24 mouse cellular contexts compared by ENCODE assay signal in genomic region chr13:35940934-35941333, GRCm38 (mm10). TPM values are rescaled to one million over a fixed set of nuclear protein-coding genes. Genes with fewer than 3 reads are reported as not detected.
A peak's percentile ranks its signal among the peaks of the same experiment; 100 is the strongest.
DNase-seq lines count a peak whose midpoint lies in the region; ATAC-seq and TF ChIP-seq lines count a peak whose summit lies in the region.
"Had no signal": no experiment of that assay in that cellular context is flagged by ENCODE, and none has a peak within 500 bp of the region (broad histone marks: within the 10 kb centered on the region; RNA-seq: fewer than 3 reads in every experiment).

No protein-coding gene starts in this region.

- H3K27me3 ChIP-seq in CH12.LX (replicated peaks): no peaks in the 10 kb centered on the region
- no peaks in the 10 kb centered on the region for H3K27me3 ChIP-seq in hindbrain, embryonic 12.5 days
- H3K27me3 ChIP-seq: embryonic facial prominence, embryonic 15.5 days had no signal

- peak overlapping the region in 2 of 3 experiments; percentile 8 to 50 for H3K4me3 ChIP-seq in CH12.LX (replicated peaks in 1 of 3; ENCODE audit: low read depth in 2 of 3, low read length in 2 of 3, poor library complexity in 1 of 3)
- no peak overlapping the region for H3K4me3 ChIP-seq in hindbrain, embryonic 12.5 days
- H3K4me3 ChIP-seq: embryonic facial prominence, embryonic 15.5 days; erythroblast, embryonic 14.5 days; forebrain, embryonic 10.5 days; gastrocnemius, adult 2 months; heart, embryonic 10.5 days; hindbrain, embryonic 10.5 days had no signal

- peak; percentile 80 for DNase-seq in CH12.LX (ENCODE audit: extremely low read depth)
- DNase-seq in MEL-GATA-1-ER (ENCODE audit: extremely low read depth, low read depth): peak; percentile 29
- no peak for DNase-seq in retina, embryonic 14.5 days (ENCODE audit: low spot score)
- DNase-seq: adrenal gland, postnatal 10 days; B cell, adult 2 months; cerebellum, adult 18-20 months; cerebellum, postnatal 10 days; embryo, embryonic 11 days; gastrocnemius, adult 2 months; gastrocnemius, postnatal 25 days; heart, adult 18-20 months; heart, postnatal 10 days; kidney, adult 11 months had no signal

- peak overlapping the region; percentile 64 for H3K4me2 ChIP-seq in CH12.LX (ENCODE audit: insufficient read depth, low read depth, poor library complexity, severe bottlenecking)
- H3K4me2 ChIP-seq in hindbrain, embryonic 12.5 days (replicated peaks): no peak overlapping the region
- H3K4me2 ChIP-seq: embryonic facial prominence, embryonic 15.5 days had no signal

- TF ChIP-seq CTCF in CH12.LX (conservative IDR thresholded peaks at IDR 0.05 in 1 of 2, IDR thresholded peaks at IDR 0.05 in 1 of 2; ENCODE audit: low read depth in 2 of 2, low read length in 2 of 2): no peak

- H3K9ac ChIP-seq in CH12.LX (ENCODE audit: insufficient read depth, low read depth): no peak overlapping the region
- H3K9ac ChIP-seq in hindbrain, embryonic 12.5 days: no peak overlapping the region
- H3K9ac ChIP-seq: embryonic facial prominence, embryonic 15.5 days had no signal

- H3K79me2 ChIP-seq in CH12.LX (replicated peaks; ENCODE audit: control insufficient read depth, extremely low read depth, insufficient read depth, poor library complexity, severe bottlenecking): no peaks in the 10 kb centered on the region

- H3K4me1 ChIP-seq in CH12.LX (ENCODE audit: control insufficient read depth in 1 of 2, insufficient read depth in 2 of 2): peaks cover 5 to 44% of the 10 kb centered on the region in 2 experiments; a peak in 2 of 4 replicates
- H3K4me1 ChIP-seq in hindbrain, embryonic 12.5 days: no peaks in the 10 kb centered on the region
- H3K4me1 ChIP-seq: embryonic facial prominence, embryonic 15.5 days; heart, embryonic 10.5 days; hindbrain, embryonic 10.5 days had no signal

- TF ChIP-seq POLR2A in CH12.LX (IDR thresholded peaks at IDR 0.05; ENCODE audit: low read depth, low read length): no peak

- peak overlapping the region; percentile 57 for H3K27ac ChIP-seq in CH12.LX (ENCODE audit: insufficient read depth, low read depth)
- H3K27ac ChIP-seq in hindbrain, embryonic 12.5 days: no peak overlapping the region
- H3K27ac ChIP-seq: embryonic facial prominence, embryonic 15.5 days; forebrain, embryonic 10.5 days; gastrocnemius, adult 2 months; heart, embryonic 10.5 days; hindbrain, embryonic 10.5 days had no signal

- H3K36me3 ChIP-seq in CH12.LX (replicated peaks in 1 of 2; ENCODE audit: control insufficient read depth in 1 of 2, insufficient read depth in 1 of 2, low read length in 1 of 2): peaks cover 0 to 1% of the 10 kb centered on the region in 2 experiments
- no peaks in the 10 kb centered on the region for H3K36me3 ChIP-seq in hindbrain, embryonic 12.5 days
- H3K36me3 ChIP-seq: embryonic facial prominence, embryonic 15.5 days; forebrain, embryonic 10.5 days; heart, embryonic 10.5 days; hindbrain, embryonic 10.5 days had no signal

- no peaks in the 10 kb centered on the region for H3K9me3 ChIP-seq in CH12.LX (replicated peaks; ENCODE audit: low read length)
- H3K9me3 ChIP-seq in hindbrain, embryonic 12.5 days (replicated peaks): no peaks in the 10 kb centered on the region
- H3K9me3 ChIP-seq: embryonic facial prominence, embryonic 15.5 days; forebrain, embryonic 10.5 days; heart, embryonic 10.5 days; hindbrain, embryonic 10.5 days had no signal

- in situ Hi-C loops in CH12.LX (cut with MboI; ENCODE audit: low pct_ligation_motif_present, low pct_unique_long_range_greater_than_20kb, low sequenced_read_pairs): loop anchor here (5.0 to 25.0 kb wide), 2 partner anchors 159 to 904 kb away; partner anchors contain the start of gene Eci2

- dilution Hi-C loops in CH12.LX (cut with MboI; ENCODE audit: extremely low pct_ligation_motif_present, extremely low pct_unique_long_range_greater_than_20kb, low sequenced_read_pairs): no loop called here

- ATAC-seq in granulocyte monocyte progenitor cell, adult 5-6 weeks (replicated peaks; ENCODE audit: poor library complexity, severe bottlenecking): peak; percentile 87
- peak; percentile 68 for ATAC-seq in monocyte, adult 5-6 weeks (replicated peaks; ENCODE audit: insufficient number of reproducible peaks, low FRiP score, low TSS enrichment, poor library complexity, severe bottlenecking)
- ATAC-seq in CD4-positive, CD25-positive, alpha-beta regulatory T cell, adult 4 months: no peak
- no peak for ATAC-seq in hindbrain, embryonic 12.5 days (ENCODE audit: low FRiP score)
- ATAC-seq: forebrain, embryonic 14.5 days; hindbrain, embryonic 16.5 days had no signal

- no peak; the same call in 1 of the 2 replicates for TF ChIP-seq RAD21 in CH12.LX (IDR thresholded peaks at IDR 0.05; ENCODE audit: low read depth, low read length)

- peak; percentile 78 for TF ChIP-seq EP300 in CH12.LX (IDR thresholded peaks at IDR 0.05; ENCODE audit: low read length)

- 85% methylated on average over 5 of the region's 5 CpGs for WGBS in hindbrain, embryonic 12.5 days

TF ChIP-seq in CH12.LX, 34 proteins besides CTCF, POLR2A, EP300 and RAD21:
- peak; percentile 37; the same call in 1 of the 2 replicates for TF ChIP-seq SIN3A (IDR thresholded peaks at IDR 0.05; ENCODE audit: low read length)
- TF ChIP-seq ELF1 (IDR thresholded peaks at IDR 0.05; ENCODE audit: low read depth, low read length): peak; percentile 49; the same call in 1 of the 2 replicates
- no peak for TF ChIP-seq USF2 (conservative IDR thresholded peaks at IDR 0.05; ENCODE audit: low read depth, low read length)
- no peak for TF ChIP-seq USF1 (IDR thresholded peaks at IDR 0.05; ENCODE audit: low read depth, low read length)
- peak; percentile 41; the same call in 1 of the 2 replicates for TF ChIP-seq ZNF384 (IDR thresholded peaks at IDR 0.05; ENCODE audit: low read depth, low read length)
- TF ChIP-seq BHLHE40 (IDR thresholded peaks at IDR 0.05; ENCODE audit: low read depth, low read length): no peak
- no peak for TF ChIP-seq MXI1 (IDR thresholded peaks at IDR 0.05; ENCODE audit: low read depth, low read length)
- TF ChIP-seq KAT2A (IDR thresholded peaks at IDR 0.05; ENCODE audit: insufficient replicate concordance, low read length): no peak
- peak; percentile 36; the same call in 1 of the 2 replicates for TF ChIP-seq ETS1 (conservative IDR thresholded peaks at IDR 0.05; ENCODE audit: low read depth, low read length)
- no peak for TF ChIP-seq RCOR1 (conservative IDR thresholded peaks at IDR 0.05; ENCODE audit: low read depth, low read length)
- no peak for TF ChIP-seq ZC3H11A (IDR thresholded peaks at IDR 0.05; ENCODE audit: low read depth, low read length)
- TF ChIP-seq MAFK (IDR thresholded peaks at IDR 0.05; ENCODE audit: insufficient replicate concordance, low read length): no peak
- no peak for TF ChIP-seq MAZ (IDR thresholded peaks at IDR 0.05; ENCODE audit: low read depth, low read length)
- TF ChIP-seq UBTF (IDR thresholded peaks at IDR 0.05; ENCODE audit: low read depth, low read length): no peak
- no peak; the same call in 1 of the 2 replicates for TF ChIP-seq IRF4 (IDR thresholded peaks at IDR 0.05; ENCODE audit: low read depth, low read length)
TF ChIP-seq in CH12.LX: peak in this region for 4.

RNA-seq across cellular contexts. Expression of gene Ppp1r3g, which starts 17.7 kb away (rescaled TPM):
- total RNA-seq in CH12.LX (2012; rRNA removed) (0.38 TPM in 1 of 2 replicates, not detected in the other), CH12.LX (2014; rRNA removed) (0.09 TPM in 1 of 2 replicates, not detected in the other)
- 0.13 and 0.16 TPM in 2 replicates for polyA plus RNA-seq in CH12.LX (2012; ENCODE audit: insufficient read length, low read depth)
- not detected in 2 replicates for total RNA-seq in granulocyte monocyte progenitor cell, adult 5-6 weeks (2014; fragmentation: Nextera tagmentation)
- not detected in 2 replicates for total RNA-seq in granulocyte monocyte progenitor cell, adult 5-6 weeks (2017)
- total RNA-seq in monocyte, adult 5-6 weeks (2017): not detected in 3 replicates
- polyA plus RNA-seq in CD4-positive, CD25-positive, alpha-beta regulatory T cell, adult 4 months (2017; shearing (Covaris generic)): not detected
- polyA plus RNA-seq in hindbrain, embryonic 12.5 days (2016; fragmentation: Nextera tagmentation; extraction: Ambion mirVana): 1.1 and 1.4 TPM in 2 replicates
- total RNA-seq: gastrocnemius, adult 2 months; gastrocnemius, postnatal 25 days had no signal
- polyA plus RNA-seq: erythroblast, embryonic 14.5 days had no signal

RNA-seq across cellular contexts. Expression of gene Rpp40, which starts 34.8 kb away (rescaled TPM):
- total RNA-seq in CH12.LX (2012; rRNA removed): 44.6 and 56.0 TPM in 2 replicates
- total RNA-seq in CH12.LX (2014; rRNA removed): 77.4 and 95.6 TPM in 2 replicates
- polyA plus RNA-seq in CH12.LX (2012; ENCODE audit: insufficient read length, low read depth): 63.5 and 67.2 TPM in 2 replicates
- total RNA-seq in granulocyte monocyte progenitor cell, adult 5-6 weeks (2014; fragmentation: Nextera tagmentation): 22.6 and 33.0 TPM in 2 replicates
- 20.2 and 21.2 TPM in 2 replicates for total RNA-seq in granulocyte monocyte progenitor cell, adult 5-6 weeks (2017)
- 4.1 to 7.3 TPM (median 5.0 TPM) in 3 replicates for total RNA-seq in monocyte, adult 5-6 weeks (2017)
- 10 to 100 TPM; 10.8 to 12.0 TPM for polyA plus RNA-seq in CD4-positive, CD25-positive, alpha-beta regulatory T cell, adult 4 months (2017; shearing (Covaris generic))
- 14.7 and 14.9 TPM in 2 replicates for polyA plus RNA-seq in hindbrain, embryonic 12.5 days (2016; fragmentation: Nextera tagmentation; extraction: Ambion mirVana)

Comparison
In these comparisons a context has a peak if more than half of its experiments do, and no peak if none do; other contexts are left out.
1. ATAC-seq: peak in granulocyte monocyte progenitor cell, adult 5-6 weeks (single experiment) and monocyte, adult 5-6 weeks (single experiment); none in CD4-positive, CD25-positive, alpha-beta regulatory T cell, adult 4 months (single experiment) and hindbrain, embryonic 12.5 days (single experiment).